Mouse (Mus musculus): ENCODE results near the gene Rsad1.

Rsad1 gene

DNA sequence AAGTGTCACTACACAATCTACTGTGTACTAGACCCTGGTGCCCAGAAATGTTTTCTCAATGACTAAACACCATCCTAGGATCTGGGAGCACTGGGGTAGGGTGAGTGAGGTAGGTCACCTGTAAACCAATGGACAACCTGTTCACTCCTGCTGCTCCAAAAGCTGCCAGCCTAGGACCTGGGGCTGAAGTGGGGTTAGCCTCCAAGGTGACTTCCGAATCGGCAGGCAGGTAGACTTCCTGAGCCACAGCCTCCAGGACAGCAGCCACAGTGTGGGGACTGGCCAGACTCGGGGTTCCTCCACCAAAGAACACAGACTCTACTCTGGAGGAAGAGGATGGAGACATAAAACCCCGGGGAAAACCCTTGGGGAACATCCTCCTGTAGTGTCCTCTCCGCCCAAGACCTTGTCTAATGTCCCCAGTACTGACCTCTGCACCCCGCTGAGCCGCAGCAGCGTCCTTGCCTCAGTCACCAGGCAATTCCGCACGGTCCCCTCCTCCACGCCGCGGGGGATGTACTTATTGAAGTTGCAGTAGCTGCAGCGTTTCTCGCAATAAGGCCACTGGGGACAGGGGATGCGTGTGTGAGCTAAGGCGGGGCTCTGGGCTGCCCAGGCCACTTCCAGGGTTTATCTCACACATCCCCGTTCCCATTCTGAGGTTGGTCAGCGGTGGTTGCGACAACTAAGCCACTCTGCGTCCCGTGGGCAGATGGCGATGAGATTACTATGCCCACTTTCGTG lies 842 bp downstream of the Rsad1 start:
- DNase-seq (ENCODE audit: low spot score): peak; percentile 35

DNA sequence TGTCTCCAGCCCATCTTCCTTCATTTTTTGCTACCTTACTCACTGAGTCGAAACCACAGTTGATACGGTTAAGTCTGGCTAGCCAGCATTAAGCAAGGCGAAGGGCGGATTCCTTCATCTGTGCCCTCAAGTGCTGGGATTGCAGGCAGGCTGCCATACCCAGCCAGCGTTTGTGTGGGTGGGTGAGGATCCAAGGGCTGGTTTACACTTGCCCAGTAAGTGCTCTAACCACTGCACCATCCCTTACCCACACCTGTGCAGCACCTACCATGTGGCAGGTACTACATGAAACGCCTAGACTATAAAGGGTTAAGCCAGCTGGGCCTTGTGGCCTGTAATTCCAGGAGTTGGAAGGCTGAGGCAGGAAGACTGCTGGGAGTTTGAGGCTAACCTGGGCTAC lies 1.8 kb downstream of the Rsad1 start:
- no peak for DNase-seq (ENCODE audit: low spot score)

DNA sequence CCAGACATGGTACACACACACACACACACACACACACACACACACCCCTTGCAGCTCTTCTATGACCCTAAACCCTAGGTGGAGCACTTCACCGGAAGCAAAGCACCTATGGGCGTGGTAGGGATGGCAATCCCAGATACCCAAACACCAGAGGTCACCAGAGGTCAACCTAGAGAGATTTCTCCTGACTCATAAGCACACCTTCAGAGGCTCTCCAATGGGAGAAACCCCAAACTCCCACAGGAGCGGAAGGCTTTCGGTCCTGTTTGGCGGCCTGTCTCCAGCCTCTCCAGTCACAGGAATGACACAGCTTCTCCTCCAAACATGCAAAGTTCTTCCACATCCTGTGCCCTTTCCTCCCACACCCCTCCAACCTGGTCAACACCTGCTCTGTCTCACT lies 2.7 kb downstream of the Rsad1 start:
- DNase-seq (ENCODE audit: low spot score): no peak

DNA sequence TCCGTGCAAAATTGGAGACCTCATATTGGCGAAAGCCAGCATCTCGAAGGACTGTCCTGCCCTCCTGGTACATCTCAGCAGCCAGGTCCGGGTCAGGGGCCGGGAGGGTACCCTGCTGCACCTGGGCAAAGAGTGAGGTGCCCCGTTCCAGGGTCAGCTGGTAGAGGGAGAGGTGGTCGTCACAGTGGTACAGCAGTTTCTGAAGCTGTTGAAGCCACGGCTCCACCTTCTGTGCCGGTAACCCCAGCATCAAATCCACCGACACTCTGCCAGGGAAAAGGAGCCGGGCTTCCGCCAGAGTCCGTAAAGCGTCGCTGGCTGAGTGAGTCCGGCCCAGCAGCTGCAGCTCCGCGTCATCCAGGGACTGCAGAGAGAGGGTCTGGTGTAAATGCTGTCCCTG lies 4.6 kb downstream of the Rsad1 start:
- no peak for DNase-seq (ENCODE audit: low spot score)

DNA sequence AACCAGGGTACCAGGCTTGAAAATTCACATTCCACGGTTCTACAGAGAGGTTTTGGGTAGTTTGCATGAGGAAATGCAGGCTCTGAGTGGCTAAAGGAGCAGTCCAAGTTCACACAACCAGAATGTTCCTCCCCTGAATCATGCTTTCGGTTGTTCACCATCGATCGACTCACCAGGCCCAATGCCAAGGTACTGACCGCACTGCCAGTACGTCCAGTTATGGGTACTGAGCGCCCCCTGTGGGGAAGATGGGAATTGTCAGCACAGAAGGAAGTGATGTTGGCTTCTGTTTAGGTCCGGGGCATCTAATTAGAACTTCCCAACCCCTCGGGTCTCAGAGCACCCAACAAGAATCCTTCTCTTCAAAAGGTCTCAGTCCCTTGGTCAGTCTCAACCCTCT lies 5.1 kb downstream of the Rsad1 start:
- DNase-seq (ENCODE audit: low spot score): peak; percentile 84

DNA sequence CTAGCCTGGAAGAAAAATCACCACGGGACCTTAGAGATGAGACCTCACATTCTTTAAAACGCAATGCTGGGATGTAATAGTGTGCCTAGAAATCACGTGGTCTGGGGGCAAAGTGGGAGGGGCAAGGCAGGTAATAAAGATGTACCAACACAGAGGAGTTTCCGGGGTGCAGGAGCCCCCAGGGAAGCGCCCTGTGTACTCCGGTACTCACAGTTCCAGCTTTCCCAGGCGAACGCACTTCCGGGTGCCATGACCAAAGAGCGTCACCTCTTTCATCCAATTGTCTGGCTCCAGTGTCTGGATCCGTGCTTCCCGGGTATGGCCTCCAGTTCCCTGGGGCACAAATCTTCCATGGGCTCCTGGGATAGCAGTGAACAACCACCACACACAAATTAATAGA lies 5.7 kb downstream of the Rsad1 start:
- DNase-seq (ENCODE audit: low spot score): no peak

DNA sequence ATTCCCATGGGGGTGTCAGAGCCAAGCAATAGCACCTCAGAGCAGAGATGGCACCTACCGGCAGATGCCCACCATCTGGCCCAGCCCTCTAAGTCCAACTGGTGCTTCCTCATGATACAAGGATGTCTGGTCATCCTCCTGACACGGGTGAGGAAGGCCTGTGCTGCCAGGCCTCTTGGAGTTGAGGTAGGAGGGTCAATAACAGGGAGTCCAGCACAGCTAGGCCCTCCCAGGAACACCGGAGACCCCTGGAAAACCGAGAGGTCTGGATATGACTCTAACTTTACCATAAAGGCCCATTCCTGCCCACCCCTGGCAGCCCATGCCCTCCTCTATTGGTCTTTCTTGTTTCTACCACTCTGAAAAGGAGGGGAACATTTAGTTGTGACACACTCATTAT lies 6.7 kb downstream of the Rsad1 start:
- DNase-seq (ENCODE audit: low spot score): no peak

DNA sequence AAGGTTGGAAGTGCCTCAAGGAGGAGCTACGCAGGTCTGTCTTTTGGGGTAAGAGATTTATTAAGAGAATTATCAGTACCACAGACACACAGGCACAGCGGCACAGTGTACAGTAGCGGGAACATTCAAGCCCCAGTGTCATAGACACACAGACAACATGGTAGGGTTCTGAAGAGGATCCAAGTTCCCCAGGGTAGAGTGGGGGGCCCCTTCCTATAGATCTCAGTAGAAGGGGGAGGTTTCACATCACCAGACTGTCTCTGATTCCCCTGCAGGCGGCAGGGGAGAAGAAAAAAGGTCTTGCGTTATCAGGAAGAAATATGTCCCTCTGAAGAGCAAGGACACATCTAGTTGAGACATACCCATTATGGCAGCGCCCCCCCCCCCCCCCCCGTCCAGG lies 9.3 kb downstream of the Rsad1 start:
- DNase-seq (ENCODE audit: low spot score): no peak

DNA sequence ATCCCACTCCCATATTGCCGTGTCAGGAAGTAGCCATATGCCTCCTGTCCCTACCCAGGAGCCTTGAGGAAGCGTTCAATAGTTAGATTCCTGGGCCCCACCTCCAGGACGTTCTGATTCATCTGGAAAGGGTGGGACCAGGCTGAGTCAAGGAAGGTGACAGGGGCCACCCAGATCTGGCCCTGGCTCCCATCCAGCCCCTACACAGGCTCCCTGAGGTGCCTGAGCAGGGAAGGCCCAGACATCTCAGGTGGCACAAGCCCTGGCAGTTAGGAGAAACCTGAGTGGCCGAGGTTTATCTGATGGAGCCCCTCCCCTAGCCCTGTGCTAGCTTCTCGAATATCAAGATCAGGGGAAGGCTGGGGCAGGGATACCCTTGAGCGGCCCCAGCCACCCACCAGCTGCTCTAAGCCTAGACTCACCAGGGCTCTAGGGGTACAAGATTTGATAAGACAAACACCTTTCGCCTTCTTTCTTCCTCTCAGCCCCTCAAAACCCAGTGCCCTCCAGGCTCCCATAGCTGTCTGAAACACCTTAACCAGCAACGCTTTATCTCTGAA lies 10.2 kb downstream of the Rsad1 start:
- DNase-seq (ENCODE audit: low spot score): no peak

DNA sequence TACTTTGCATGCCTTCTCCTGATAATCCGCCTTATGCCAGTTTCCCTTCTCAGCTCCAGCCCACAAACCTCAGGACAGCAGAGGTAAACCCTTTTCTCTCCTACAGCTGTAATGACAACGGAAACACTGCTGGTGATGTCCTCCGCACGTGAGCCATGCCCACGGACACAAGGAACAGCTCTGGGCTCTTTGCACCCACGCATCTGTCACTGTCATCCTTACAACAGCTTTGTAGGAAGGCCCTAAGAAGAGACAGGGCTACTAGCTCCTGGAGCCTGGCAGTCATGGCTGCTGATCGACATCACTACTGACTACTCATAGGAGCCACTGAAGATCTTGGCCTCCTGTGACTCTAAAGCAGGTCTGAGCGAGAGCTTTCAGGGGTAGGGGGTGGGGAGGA lies 15.9 kb downstream of the Rsad1 start:
- DNase-seq (ENCODE audit: low spot score): no peak

DNA sequence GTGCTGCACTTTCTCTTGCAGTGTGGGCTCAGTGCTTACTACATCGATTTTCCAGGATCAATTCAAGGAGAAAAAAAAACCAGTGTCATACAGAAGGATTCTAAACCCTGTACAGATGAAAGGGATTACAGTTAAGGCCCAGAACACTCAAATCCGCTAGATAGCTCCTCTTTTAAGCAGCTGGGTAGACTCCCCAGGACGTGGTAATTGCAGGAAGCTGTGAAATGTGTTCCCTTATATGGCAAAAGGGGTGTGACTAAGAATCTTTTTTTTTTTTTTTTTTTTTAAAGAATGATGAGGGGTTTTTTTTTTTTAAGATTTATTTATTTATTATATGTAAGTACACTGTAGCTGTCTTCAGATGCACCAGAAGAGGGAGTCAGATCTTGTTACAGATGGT lies 20.2 kb downstream of the Rsad1 start:
- no peak for DNase-seq (ENCODE audit: low spot score)

DNA sequence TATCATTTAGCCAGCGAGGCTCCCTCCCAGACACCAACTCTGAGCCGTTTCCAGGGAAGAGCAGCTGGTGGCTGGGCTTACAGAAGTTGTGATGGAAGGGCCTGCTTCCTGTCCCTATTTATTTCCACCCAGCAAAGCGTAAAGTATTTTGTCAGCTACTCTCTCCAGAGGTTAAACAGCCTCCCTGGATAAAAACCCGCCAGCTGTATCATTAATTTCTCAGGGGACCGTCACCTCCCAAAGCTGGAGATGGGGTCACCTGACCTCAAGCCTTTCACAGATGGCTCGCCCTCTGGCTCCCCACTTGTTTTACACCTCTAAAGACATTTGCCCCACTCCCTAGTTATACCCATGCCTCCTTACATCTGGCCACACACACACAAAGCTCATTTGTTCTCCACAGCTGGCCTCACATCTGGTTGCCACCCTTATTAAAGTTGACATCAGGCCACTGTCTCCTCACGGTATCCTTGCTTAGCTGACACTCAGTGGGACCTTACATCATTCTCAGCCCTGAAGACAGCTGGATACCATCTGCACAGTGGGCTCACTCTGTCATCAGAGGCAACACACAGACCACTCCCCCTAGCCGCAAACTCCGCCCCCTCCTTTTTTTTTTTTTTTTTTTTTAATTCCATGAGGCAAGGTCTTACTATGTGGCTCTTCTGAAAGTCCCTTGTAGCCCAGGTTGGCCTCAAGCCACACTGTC lies 22.7 kb downstream of the Rsad1 start:
- DNase-seq (ENCODE audit: low spot score): no peak

DNA sequence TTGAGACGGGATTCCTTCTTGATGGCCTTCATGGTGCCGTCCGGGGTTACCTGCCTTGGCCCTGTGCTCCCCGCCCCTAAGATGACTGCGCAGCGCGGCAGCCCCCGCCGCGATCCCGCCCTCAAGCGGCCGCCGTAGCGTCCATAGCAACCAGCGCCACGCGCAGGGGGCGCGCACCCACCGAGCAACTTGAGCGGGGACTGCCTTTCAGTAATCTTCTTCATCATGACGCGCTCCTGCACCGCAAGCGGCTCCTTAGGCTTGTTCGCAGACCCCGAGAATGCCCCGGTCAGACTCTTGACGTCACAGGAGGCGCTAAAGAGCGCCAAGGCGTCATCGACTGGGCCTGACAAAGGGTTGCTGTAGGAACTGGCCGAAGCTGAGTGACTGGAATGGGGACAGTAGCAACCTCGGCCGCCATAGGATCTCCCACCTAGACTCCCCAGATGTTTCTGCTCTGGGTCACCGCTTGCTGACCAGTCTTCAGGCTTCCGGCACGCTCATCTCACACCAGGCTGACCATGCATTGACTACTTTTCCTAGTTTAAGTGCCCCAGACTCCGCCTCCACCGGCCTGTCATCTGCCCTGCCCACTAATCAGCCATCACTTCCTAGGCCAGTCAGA lies 27.7 kb downstream of the Rsad1 start, which contains the start of gene Mycbpap:
TSS of gene Mycbpap (minus strand) at position 524 of the 625 bp plus-strand sequence.
- DNase-seq (ENCODE audit: low spot score): peak; percentile 34

DNA sequence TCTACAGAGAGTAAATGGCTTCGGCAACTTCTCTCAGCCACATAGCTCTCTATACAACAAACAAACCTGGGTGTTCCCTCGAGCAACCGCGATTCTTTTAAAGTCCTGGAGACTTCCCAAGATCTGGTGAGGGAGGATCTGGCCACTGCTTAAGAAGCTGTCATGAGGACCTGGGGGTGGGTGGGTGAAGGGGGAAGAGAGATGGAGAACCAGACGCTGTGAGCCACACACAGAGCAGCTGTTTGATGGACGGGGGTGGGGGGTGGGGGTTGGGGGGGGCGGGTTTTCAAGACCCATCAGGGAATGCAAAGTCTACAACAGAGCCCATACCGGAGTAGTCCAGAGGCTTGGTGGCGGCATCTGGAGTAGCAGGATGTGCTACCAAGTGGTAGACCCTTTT lies 35.6 kb downstream of the Rsad1 start:
- DNase-seq (ENCODE audit: low spot score): no peak

DNA sequence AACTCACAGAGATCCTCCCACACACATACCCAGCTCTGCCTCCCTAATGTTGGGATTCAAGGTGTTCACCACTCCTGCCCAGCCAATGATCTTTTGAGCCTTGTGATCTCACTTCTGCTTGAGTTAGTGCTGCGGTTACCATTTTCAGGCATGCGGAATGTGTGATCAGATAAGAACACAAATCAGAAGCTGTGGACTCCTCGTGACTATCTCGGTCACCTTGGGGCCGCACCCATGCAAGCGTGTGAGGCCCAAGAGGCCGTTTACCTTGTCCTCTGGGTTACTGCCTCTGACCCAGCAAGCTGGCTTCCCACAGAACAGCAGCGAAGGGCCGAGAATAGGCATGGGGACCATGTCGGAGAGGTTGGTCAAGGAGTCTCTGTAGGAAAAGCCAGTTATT lies 40.1 kb downstream of the Rsad1 start:
- DNase-seq (ENCODE audit: low spot score): no peak

DNA sequence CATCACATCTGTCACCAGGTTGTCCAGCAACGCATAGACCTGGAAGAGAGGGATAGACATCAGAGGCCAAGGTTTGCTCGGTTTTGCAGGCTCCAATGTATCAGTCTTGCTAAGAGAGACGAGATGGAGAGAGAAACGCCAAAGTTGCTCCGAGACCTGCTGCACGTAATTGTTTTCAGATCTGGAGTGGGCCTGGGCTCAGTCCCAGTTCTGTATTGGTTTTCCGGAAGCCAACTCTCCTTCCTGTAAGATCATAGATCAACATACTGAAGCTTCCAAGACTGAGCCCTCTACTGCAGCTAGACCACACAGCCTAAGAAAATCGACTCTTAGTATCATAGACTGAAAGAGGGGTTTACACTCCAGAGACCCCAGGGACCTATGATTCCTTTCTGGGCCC lies 47.6 kb downstream of the Rsad1 start:
- no peak for DNase-seq (ENCODE audit: low spot score)

DNA sequence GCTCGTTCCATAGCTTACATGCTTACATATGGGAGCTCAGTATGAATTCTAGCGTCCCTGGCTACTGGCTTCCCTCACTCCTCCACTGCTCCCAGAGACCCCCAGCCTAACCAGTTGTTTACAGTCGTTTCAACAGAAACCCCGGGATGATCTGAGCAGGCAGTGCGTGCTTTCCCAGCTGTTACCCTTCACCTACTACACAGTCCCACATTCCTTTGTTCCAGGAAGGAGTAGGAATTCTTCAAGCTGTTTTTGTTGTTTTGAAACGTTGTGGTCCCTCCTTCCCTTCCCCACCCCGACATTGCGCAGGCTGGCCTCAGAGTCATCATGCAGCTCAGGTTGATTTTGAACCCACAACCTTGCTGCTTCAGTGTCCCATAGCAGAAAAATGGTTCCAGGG lies 48.7 kb downstream of the Rsad1 start:
- DNase-seq (ENCODE audit: low spot score): no peak

DNA sequence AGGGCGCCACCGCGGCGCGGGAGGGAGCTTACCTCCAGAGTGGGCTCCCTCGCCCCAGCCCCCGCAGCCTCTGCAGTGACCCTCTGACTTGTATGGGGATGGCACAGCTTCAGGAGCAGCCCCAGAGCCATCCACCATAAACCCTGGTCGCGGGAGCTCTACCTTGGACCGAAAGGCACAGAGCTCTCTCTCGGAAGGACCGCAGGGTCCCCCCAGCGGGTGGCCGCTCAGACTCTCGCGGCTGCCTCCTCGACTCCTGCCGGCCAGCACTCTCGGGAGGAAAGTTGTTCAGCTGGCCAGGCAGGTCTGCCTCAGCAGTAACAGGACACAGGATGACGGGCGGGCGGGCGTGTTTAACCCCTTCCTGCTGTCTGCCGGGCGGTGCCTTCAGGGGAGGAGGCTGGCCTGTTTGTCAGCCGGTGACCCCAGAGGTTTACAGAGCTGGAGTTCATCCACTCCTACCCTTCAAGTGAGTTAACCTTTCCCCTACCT lies 49.3 kb downstream of the Rsad1 start, which contains the start of gene Epn3:
TSS of gene Epn3 (minus strand) at position 314 of the 492 bp plus-strand sequence.
- DNase-seq (ENCODE audit: low spot score): peak; percentile 23

DNA sequence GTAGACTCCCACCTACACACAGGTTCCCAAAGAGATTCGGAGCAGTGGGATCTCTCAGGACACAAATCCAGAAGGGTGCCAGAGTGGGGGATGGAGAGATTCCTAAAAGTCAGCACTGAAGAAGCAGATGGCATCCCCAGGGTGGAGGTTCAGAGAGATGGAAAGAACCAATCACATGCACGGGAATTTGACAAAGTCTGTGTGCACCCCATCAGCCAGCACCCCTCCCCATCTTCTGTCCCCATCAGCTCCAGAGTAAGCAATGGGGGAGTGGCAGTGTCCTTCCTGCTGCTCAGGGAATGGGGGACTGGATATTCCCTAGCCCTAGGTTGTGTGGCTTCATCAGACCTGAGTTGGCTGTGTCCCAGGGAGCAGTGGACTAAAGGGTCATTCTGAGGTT lies 50.0 kb downstream of the Rsad1 start:
- no peak for DNase-seq (ENCODE audit: low spot score)

DNA sequence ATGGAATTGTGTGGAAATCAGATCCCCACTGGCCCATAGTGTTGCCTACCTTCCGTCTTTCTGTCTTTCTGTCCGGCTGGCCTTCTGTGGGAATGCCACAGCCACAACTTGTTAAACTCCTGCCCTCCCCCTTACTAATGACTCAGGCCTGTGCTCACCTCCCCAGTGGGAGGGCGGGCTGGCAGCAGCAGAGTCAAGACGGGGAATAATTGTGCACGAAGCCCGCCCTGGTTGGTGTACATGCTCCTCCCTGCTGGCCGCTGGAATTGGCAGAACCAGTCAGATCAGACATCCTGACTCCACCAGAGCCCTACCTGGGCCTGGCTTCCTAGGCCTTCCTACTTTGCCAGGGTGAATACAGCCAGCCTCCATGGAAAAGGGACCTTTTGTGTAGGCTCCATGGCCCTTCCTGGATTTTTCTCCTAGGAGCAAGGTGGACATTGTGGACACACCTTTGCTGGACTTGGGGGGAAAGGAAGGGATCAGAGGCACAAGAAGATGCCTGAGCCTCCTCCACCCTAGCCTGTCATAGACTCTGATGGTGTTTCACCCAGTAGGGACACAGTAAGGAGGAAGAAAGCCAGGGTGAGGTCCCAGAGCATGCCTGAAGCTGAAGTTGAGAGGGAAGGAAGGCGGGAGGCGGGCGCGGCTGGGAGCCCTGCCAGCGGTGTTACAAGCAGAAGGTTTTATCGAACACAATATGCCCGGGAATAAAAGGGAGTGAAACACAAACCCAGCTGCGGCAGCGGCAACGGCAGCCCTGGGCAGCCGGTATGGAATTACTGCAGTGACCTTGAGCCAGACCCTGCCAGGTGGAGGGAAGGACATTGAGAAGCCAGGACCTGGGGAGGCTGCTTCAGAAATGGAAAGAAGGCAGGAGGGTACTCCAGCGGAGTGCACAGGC lies 50.7 kb downstream of the Rsad1 start:
- peak; percentile 67 for DNase-seq (ENCODE audit: low spot score)

DNA sequence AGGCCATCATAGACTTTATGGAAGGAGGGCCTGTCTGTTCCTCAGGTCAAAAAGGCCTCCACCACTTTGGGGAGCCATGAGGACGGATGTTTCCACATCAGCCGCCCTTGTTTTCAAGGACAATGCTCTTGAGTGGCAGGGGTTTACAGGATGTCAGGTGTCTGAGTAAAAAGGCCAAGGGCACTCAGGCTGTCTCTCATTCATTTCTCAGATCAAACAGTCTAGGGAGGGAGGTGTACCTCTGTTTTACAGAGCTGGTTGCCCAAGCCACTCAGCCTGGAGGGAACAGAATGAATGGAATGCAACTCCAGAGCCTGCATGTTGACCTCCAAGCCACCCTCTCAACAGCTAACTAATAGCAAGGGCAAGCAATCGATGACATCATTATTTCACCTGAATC lies 53.6 kb downstream of the Rsad1 start:
- DNase-seq (ENCODE audit: low spot score): no peak

DNA sequence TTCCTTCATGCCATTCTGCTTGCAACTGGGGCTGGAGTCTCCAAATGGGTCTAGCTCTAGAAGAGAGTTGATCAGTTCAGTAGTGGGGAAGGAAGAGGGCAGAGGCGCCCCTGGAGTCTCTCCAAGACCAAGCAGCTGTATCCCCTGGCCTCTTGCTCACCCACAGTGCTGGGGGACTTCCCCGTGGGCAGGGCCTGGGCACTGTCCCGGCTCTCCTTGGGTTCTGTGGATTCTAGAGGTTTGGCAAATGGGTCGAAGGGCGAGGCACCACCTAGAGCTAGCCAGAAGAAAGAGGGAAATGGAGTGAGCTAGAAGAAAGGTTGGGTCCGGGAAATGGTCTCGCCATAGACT lies 57.3 kb downstream of the Rsad1 start:
- DNase-seq (ENCODE audit: low spot score): no peak

Measured in ovary, adult 18-20 months (tissue).